Mouse (Mus musculus): Measurements from ENCODE around the gene Hdgf. TPM values are rescaled to one million over a fixed set of nuclear protein-coding genes. Genes with fewer than 3 reads are reported as not detected.
A peak's percentile ranks its signal among the peaks of the same experiment; 100 is the strongest.
"Not testable (repeated sequence)": the region's sequence is repeated elsewhere in the genome, so short reads cannot be mapped to it uniquely, and the experiment has no call there.

Gene Hdgf
- polyA plus RNA-seq, 1 experiment from 2014 or later: 165 TPM

GRCm38 (mm10) chr3:87884708-87885251 is 21.3 kb upstream of the Hdgf start:
- peak overlapping the region; percentile 90 for H3K4me3 ChIP-seq (ENCODE audit: low read depth, low read length)
- H3K4me2 ChIP-seq (replicated peaks; ENCODE audit: low read depth): peak overlapping the region; percentile 75
- peak overlapping the region; percentile 89 for H3K27ac ChIP-seq (replicated peaks)
- peaks cover 5% of the 10 kb centered on the region for H3K4me1 ChIP-seq (replicated peaks; ENCODE audit: control insufficient read depth, insufficient read depth)
- 0 out of 2 replicates have a peak, but pooled peaks cover 5% of the 10 kb centered on the region for H3K36me3 ChIP-seq (ENCODE audit: control insufficient read depth, insufficient read depth, low read length)
- no peak for TF ChIP-seq EP300 (optimal IDR thresholded peaks at IDR 0.05)
- TF ChIP-seq CTCF (IDR thresholded peaks at IDR 0.05; ENCODE audit: low read depth): 0 out of 2 replicates have a peak, but pooled peaks have one; percentile 5
- H3K9ac ChIP-seq (ENCODE audit: low read length): peak overlapping the region; percentile 93
- peak; percentile 55 for DNase-seq (ENCODE audit: low spot score)
- peak; percentile 26 for ATAC-seq (ENCODE audit: low FRiP score, low TSS enrichment)
- no peaks in the 10 kb centered on the region for H3K27me3 ChIP-seq (ENCODE audit: control insufficient read depth, insufficient read depth, low read length)
- WGBS: under 1% methylated on average over 23 of the region's 28 CpGs
- H3K9me3 ChIP-seq (ENCODE audit: control insufficient read depth, low read length): no peaks in the 10 kb centered on the region

- under 1% methylated on average over 31 of the region's 33 CpGs for WGBS
- H3K27me3 ChIP-seq (ENCODE audit: control insufficient read depth, insufficient read depth, low read length): no peaks in the 10 kb centered on the region
- H3K27ac ChIP-seq (replicated peaks): peak within 1 kb of the TSS; percentile 89
- H3K9me3 ChIP-seq (ENCODE audit: control insufficient read depth, low read length): no peaks in the 10 kb centered on the region
- peak within 1 kb of the TSS; percentile 93 for H3K9ac ChIP-seq (ENCODE audit: low read length)
- H3K4me1 ChIP-seq (replicated peaks; ENCODE audit: control insufficient read depth, insufficient read depth): peaks cover 5% of the 10 kb centered on the region
- DNase-seq (ENCODE audit: low spot score) (peak; percentile 91), ATAC-seq (ENCODE audit: low FRiP score, low TSS enrichment) (peak; percentile 98)
- peak within 1 kb of the TSS; percentile 75 for H3K4me2 ChIP-seq (replicated peaks; ENCODE audit: low read depth)
- peak within 1 kb of the TSS; percentile 90 for H3K4me3 ChIP-seq (ENCODE audit: low read depth, low read length)
- TF ChIP-seq CTCF (IDR thresholded peaks at IDR 0.05; ENCODE audit: low read depth): no peak
- TF ChIP-seq EP300 (optimal IDR thresholded peaks at IDR 0.05): no peak
- 0 out of 2 replicates have a peak, but pooled peaks cover 3% of the 10 kb centered on the region for H3K36me3 ChIP-seq (ENCODE audit: control insufficient read depth, insufficient read depth, low read length)
Observed at GRCm38 (mm10) chr3:87885281-87886003, 20.7 kb upstream of the Hdgf start, which contains the start of gene Prcc. Gene Prcc, minus strand, starts transcription at chr3:87885608.

GRCm38 (mm10) chr3:87886004-87886365 is 20.1 kb upstream of the Hdgf start:
- TF ChIP-seq CTCF (IDR thresholded peaks at IDR 0.05; ENCODE audit: low read depth): no peak
- no peak for TF ChIP-seq EP300 (optimal IDR thresholded peaks at IDR 0.05)
- Histone ChIP-seq H3K9ac (ENCODE audit: low read length) (peak overlapping the region; percentile 39), H3K27ac (replicated peaks) (no peak overlapping the region), H3K4me3 (ENCODE audit: low read depth, low read length) (peak overlapping the region; percentile 90), H3K4me2 (replicated peaks; ENCODE audit: low read depth) (peak overlapping the region; percentile 53), H3K36me3 (ENCODE audit: control insufficient read depth, insufficient read depth, low read length) (no peaks in the 10 kb centered on the region), H3K4me1 (replicated peaks; ENCODE audit: control insufficient read depth, insufficient read depth) (peaks cover 5% of the 10 kb centered on the region), H3K27me3 (ENCODE audit: control insufficient read depth, insufficient read depth, low read length) (no peaks in the 10 kb centered on the region), H3K9me3 (ENCODE audit: control insufficient read depth, low read length) (no peaks in the 10 kb centered on the region)
- ATAC-seq (ENCODE audit: low FRiP score, low TSS enrichment) (no peak), DNase-seq (ENCODE audit: low spot score) (no peak)
- WGBS: 3% methylated on average over 10 of the region's 10 CpGs

GRCm38 (mm10) chr3:87886416-87886815 is 19.7 kb upstream of the Hdgf start:
- Histone ChIP-seq H3K9ac (ENCODE audit: low read length) (no peak overlapping the region), H3K4me3 (ENCODE audit: low read depth, low read length) (no peak overlapping the region)
- no peak for TF ChIP-seq CTCF (IDR thresholded peaks at IDR 0.05; ENCODE audit: low read depth)
- no peak for TF ChIP-seq EP300 (optimal IDR thresholded peaks at IDR 0.05)

GRCm38 (mm10) chr3:87887400-87887799 is 18.7 kb upstream of the Hdgf start:
- TF ChIP-seq CTCF (IDR thresholded peaks at IDR 0.05; ENCODE audit: low read depth): peak; percentile 38
- DNase-seq (ENCODE audit: low spot score); H3K9me3 ChIP-seq (ENCODE audit: control insufficient read depth, low read length); ATAC-seq (ENCODE audit: low FRiP score, low TSS enrichment); H3K27me3 ChIP-seq (ENCODE audit: control insufficient read depth, insufficient read depth, low read length); H3K27ac ChIP-seq (replicated peaks); H3K4me3 ChIP-seq (ENCODE audit: low read depth, low read length); H3K4me1 ChIP-seq (replicated peaks; ENCODE audit: control insufficient read depth, insufficient read depth); H3K36me3 ChIP-seq (ENCODE audit: control insufficient read depth, insufficient read depth, low read length); H3K9ac ChIP-seq (ENCODE audit: low read length); H3K4me2 ChIP-seq (replicated peaks; ENCODE audit: low read depth): not testable (repeated sequence)
- 84% methylated on average over 4 of the region's 4 CpGs for whole genome bisulfite sequencing

More at GRCm38 (mm10) chr3:87886416-87886815, 19.7 kb upstream of the Hdgf start:
- DNase-seq (ENCODE audit: low spot score) (no peak), ATAC-seq (ENCODE audit: low FRiP score, low TSS enrichment) (no peak)
- H3K27ac ChIP-seq (replicated peaks): no peak overlapping the region
- H3K9me3 ChIP-seq (ENCODE audit: control insufficient read depth, low read length): no peaks in the 10 kb centered on the region
- H3K27me3 ChIP-seq (ENCODE audit: control insufficient read depth, insufficient read depth, low read length): no peaks in the 10 kb centered on the region
- H3K4me1 ChIP-seq (replicated peaks; ENCODE audit: control insufficient read depth, insufficient read depth): peaks cover 5% of the 10 kb centered on the region
- WGBS: 89% methylated on average over 6 of the region's 6 CpGs
- no peaks in the 10 kb centered on the region for H3K36me3 ChIP-seq (ENCODE audit: control insufficient read depth, insufficient read depth, low read length)
- peak overlapping the region; percentile 53; the same call in 1 of the 2 replicates for H3K4me2 ChIP-seq (replicated peaks; ENCODE audit: low read depth)

- no peaks in the 10 kb centered on the region for H3K36me3 ChIP-seq (ENCODE audit: control insufficient read depth, insufficient read depth, low read length)
- no peak overlapping the region for H3K4me3 ChIP-seq (ENCODE audit: low read depth, low read length)
- H3K27me3 ChIP-seq (ENCODE audit: control insufficient read depth, insufficient read depth, low read length): no peaks in the 10 kb centered on the region
- no peaks in the 10 kb centered on the region for H3K4me1 ChIP-seq (replicated peaks; ENCODE audit: control insufficient read depth, insufficient read depth)
- DNase-seq (ENCODE audit: low spot score) (no peak), ATAC-seq (ENCODE audit: low FRiP score, low TSS enrichment) (no peak)
- 69% methylated on average over 3 of the region's 3 CpGs for WGBS
- no peak overlapping the region for H3K9ac ChIP-seq (ENCODE audit: low read length)
- no peaks in the 10 kb centered on the region for H3K9me3 ChIP-seq (ENCODE audit: control insufficient read depth, low read length)
- TF ChIP-seq EP300 (optimal IDR thresholded peaks at IDR 0.05) (no peak), CTCF (IDR thresholded peaks at IDR 0.05; ENCODE audit: low read depth) (no peak)
- no peak overlapping the region for H3K27ac ChIP-seq (replicated peaks)
- H3K4me2 ChIP-seq (replicated peaks; ENCODE audit: low read depth): no peak overlapping the region
Observed at GRCm38 (mm10) chr3:87891481-87891880, 14.6 kb upstream of the Hdgf start.

Data from stomach, postnatal 0 days (tissue).